Mouse (Mus musculus) gastrocnemius, postnatal 25 days (tissue): ENCODE results near the gene Tln1. TPM values are rescaled to one million over a fixed set of nuclear protein-coding genes. Genes with fewer than 3 reads are reported as not detected.
A peak's percentile ranks its signal among the peaks of the same experiment; 100 is the strongest.
"Not testable (repeated sequence)": the region's sequence is repeated elsewhere in the genome, so short reads cannot be mapped to it uniquely, and the experiment has no call there.

Source experiments
- DNase-seq: peaks from one replicate; pipeline ENCODE4 v3.0.0; 2022
- total RNA-seq, 2 experiments: library from RNA; stranded (reverse); gene quantifications; 1 replicate in 1 of 2; 2 replicates in 1 of 2; pipeline ENCODE4 v1.2.3; 2021

Tln1 gene
- total RNA-seq, 2 experiments from 2014 or later = 56.2 to 79.8 TPM

DNA sequence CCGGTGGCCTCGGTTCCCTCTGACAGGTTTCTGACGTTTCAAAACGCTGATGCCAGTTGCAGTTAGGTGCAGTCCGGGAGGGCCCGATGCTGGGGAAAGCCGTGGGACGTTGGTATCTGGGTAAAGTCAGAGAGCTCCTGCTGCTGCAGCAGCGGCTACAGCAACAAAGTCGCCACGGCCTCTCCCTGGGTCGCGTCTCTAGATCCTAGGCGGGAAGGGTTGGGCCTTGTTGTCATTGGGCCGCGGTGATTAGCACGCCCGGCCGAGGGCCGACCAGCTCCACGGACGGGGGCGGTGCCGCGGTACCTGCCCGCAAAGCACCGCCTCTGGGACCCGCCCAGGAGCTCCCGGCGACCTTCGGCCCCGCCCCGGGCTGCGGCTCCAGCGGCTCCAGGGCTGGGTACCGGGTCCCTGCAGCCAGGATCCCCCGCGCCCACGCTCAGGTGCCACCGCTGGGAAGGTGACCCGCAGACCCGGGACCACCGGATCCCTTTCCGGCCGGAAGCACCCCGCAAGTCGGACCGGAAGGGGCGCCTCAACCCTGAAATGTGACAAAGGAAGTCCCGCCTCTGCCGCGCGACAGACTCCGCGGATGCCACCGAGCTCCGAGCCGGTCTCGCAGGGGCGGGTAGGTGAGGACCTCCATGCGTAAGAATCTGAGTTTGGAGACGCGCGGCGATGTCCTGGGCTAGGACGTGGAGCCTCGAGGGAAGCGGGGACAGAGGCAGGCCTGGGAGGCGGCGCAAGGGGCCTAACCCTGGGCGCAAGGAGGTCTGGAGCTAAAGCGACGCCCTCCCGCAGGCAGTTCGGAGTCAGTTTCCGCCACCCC is 16.1 kb upstream of the Tln1 start, which contains the start of the genes Rgp1 and Gba2:
Gene Rgp1 (plus strand): TSS at position 340 of the 829 bp plus-strand sequence.
Gene Gba2 (minus strand): TSS at position 498 of the 829 bp plus-strand sequence.
- DNase-seq = peak; percentile 88

DNA sequence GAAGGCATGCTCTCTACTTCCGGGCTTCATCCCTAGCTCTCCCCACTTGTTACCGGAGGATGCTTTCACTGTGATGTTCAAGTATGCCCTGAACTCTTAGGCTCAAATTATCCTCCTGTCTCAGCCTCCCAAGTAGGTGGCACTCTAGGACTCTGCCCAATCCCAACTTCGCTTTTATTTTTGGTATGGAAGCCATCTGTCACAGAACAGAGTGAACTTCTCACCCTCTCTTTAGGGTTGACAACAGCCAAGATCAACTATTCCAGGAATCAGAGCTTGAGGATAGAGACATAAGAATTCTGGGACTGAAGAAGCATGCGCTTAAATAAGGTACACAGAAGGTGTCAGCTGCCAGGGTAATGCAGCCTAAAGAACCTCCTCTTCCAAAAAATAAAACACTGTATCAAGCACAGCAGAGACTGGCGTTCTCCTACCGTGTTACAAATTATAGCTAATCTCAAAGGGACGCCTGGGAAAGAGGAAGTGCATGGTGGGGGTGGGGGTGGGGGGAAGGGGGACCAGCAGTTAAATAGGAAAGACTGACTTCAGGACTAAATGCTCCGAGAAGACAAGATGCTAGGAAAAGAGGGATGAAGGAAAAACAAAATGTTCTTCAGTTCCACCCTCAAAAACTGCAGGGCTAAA is 14.9 kb upstream of the Tln1 start:
- DNase-seq = no peak

DNA sequence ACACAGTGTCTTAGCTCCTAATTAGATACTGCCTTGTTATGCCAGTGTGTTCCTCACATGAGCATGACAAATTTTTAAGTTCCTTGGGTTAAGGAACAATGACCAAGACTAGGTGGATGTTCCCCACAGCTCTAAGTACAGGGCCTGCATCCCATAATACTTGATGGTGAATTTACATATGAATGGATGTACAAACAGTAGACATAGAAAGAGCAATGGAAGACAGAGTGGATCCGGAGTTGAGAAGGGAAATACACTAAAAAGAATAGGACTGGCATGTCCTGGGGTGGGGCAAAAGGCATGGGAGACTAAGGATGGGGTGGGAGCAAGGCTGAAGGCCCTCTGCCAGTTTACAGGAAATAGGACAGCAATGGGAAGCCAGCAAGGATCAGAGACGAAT is 12.9 kb upstream of the Tln1 start:
- no peak for DNase-seq

DNA sequence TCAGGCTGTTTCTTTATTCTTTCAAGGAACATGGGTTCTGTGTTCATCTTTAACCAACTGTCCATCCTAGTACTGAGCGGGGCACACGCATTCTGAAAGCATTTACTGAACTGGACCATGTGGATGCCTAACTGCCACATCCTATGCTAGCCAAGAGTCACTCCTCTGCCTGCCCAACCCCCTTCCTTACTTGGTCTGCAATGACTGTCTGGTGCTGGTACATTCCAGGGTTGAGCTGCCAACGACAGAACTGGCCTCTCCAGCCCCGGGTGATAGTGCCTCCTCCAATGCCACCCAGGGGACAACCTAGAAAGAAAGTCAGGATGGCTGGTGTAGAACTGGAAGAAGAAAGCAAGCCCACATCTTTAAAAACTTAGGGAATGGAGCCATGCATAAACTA is 11.1 kb upstream of the Tln1 start:
- no peak for DNase-seq

DNA sequence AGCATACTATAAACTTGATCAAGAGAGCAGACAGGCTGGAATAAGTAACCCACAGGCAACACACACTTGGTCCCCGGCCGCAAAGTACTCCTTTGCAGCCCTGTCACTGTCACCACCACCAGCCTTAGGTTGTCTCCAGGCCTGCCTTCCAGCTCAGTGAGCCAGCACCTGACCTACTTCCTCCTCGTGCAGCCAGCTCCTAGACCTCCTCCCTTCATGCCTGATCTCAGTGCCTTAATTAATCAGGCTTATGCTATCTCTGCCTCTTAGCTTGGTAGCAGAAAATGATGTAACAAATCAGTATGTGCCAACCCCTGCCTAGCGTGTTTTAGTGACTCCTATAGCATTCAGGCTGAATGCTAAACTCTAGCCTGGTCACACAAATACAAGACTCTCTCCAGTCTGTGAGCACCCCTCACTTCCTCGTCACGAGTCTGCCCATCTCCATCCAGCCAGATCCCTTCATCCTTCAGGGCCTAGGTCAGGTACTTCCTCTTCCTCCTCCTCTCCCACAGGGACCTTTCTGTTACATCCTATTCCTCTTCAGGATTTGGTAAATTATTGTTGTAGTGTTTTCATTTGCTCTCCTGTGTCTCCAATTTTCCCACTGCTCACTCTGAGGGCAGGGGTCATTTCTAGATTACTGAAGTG is 9.0 kb upstream of the Tln1 start:
- DNase-seq = no peak

DNA sequence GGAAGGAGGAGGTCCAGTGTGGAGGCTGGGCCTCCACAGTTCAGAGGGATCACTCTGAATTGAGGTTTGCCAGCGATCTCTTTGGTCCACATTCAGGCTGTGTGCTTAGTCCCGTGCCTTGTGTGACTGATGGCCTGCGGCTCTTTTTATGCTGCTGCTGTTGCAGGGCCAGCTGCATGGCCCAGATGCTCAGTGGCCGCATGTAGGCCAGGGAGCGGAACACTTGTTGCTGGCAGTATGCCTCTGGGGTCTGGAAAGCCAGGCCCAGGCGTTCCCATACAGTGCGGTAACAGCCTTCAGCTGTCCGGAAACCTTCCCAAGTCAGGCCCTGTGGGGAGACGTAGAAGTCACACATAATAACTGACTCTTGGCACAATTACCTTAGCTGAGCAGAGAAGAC is 4.6 kb upstream of the Tln1 start:
- DNase-seq = no peak

DNA sequence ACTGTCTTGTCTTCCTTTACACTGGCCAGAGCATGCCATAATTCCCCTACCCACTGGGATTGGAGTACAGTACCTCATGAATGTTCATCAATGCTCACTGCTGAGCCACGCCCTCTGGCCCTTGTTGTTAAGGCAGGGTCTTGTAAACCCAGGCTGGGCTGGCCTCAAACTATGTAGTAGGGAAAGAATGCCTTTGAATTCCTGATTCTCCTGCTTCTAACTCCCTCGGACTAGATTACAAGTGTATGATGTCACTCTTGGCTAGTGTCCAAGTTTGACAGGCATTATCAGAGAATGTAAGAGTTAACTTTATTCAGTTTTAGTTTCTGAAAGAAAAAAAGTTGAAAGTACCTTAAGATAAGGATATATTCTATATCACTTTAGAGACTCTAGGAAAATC is 1.7 kb upstream of the Tln1 start:
- no peak for DNase-seq

DNA sequence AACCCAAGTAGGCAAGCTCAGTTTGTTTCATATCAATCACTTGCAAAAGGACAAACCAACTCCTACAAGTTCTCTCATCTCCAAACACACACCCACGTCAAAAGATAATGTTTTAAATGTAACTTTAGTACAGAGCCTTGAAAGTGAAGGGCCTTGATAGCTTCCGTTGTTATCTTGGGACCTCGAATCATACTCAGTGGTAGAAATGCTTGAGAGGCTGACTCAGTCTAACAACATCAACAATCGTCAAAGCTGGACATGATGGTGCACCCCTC is 1.0 kb upstream of the Tln1 start:
- no peak for DNase-seq

DNA sequence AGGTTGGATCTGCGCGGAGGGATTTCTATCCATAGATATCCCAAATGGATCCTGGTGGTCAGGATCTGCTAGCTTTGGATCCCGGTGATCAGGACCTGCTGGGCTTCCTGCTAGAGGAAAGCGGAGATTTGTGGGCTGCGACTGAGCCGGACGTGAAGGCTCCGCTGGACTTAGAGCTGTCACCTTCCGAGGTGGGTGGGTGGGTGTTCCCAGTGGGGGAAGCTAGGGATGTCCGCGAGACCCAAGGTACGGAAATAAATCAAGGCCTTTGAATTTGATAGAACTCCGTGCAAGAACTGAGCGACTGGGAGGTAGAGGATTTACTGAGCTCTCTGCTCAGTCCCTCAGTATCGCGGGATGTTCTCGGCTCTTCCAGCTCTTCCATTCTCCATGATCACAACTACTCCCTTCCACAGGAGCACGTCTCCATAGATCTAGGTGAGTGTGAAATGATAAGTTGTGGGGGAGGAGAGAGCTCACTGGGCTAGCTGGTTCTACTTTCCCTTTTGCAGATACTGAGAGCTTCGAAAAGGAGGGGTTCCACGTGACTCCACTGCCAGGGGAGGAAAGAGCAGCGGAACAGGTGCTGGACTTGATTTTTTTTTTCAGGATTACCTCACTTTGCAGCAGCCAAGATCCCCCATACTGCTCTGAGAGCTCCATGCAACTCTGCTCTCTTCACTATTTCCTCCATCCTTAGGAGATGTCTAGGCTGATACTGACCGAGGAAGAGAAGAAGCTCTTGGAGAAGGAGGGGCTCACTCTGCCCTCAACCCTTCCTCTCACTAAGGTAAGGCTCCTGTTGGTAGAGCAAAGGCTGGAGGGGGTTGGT is 494 bp upstream of the Tln1 start:
- no peak for DNase-seq

DNA sequence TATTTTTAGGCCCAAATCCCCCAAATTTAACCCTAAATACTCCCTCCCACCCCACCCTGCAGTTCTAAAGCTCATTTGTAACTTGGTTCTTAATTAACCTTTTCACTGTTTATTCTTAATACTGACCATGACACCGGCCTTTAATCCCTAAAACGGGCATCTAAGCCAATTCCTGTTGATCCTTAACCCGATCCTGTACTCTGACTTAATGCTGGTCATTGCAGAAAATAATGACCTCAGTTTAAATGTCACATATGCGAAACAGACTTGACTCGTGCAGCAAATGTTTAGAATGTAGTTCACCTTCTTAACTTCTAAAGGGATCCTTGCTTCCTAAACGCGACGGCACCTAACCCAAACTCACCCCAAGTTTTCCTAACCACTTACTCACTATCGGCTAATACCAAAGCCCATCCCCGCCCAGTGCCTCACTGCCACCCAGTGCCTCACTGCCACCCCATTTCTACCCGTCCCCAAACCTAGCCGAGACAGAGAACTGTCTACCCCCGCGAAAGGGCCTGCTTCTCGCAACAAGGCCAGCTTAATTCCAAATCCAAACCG is 975 bp downstream of the Tln1 start:
- no peak for DNase-seq

DNA sequence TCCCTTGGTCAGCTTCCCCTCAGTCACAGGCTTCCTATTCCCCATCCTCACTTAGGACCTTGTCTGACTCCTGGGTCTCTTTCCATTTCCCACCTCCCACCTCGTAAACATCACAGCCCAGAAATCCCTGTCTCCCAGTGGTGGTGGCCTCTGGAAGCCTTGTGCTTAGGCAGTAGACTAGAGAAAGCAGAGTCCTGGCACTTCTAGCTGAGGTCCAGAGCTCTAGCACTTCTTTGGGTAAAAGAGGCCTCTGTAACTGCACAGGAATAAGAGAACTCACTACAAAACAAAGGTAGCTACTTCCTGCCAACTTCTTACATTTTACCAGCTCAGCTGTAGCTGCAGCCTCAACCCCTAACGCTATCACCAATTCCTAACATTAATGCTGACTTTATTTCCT is 1.5 kb downstream of the Tln1 start:
- no peak for DNase-seq

DNA sequence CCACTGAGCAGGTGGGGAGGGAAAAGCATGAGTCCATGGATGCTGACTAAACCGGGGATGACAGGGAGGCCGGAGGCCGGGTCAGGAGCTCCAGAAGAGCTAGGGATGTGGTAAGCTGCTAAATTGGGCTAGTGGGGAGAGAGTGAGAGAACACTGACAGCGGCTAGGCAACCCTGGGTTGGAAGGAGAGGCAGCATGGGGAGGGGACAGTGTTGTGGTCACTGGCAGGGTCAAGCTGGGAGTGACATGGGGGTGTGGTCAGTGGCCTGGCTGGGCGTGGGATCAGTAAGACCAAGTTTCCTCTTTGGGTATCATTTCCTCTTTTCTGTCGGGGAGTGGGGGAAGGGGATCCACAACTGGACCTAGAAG is 2.3 kb downstream of the Tln1 start:
- peak; percentile 65 for DNase-seq

DNA sequence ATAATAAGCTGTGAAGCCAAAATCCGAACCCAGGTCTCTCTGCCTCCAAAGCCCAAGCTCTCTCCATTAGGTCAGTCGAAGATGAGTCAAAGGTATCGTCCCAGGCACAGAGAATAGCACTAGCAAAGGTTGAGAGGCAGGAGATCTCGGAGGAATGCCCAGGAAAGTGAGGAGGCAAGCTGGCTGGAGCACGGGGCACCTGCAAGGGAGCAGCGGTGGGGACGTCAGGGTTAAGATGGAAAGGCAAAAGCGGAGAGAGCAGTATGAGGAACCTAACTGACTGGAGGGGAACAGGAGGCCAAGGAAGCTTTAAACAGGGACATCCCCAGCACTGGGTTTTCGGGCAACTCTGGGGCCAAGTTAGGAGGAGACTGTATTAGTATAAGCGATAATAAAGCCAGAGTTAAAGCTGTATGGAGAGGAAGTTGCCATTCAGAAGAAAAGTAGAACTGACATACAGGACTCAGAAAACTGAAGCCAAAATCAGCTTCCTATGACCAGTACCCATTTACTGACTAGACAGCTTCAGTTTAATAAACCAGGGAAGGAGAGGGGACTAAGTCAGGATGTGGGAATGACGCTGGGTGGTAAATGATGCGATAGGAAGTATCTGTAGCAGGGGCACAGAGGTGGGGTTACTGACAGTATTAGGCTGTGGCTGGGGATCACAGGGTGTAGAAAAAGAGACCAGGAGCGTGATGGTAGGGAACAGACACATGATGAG is 2.8 kb downstream of the Tln1 start:
- no peak for DNase-seq

DNA sequence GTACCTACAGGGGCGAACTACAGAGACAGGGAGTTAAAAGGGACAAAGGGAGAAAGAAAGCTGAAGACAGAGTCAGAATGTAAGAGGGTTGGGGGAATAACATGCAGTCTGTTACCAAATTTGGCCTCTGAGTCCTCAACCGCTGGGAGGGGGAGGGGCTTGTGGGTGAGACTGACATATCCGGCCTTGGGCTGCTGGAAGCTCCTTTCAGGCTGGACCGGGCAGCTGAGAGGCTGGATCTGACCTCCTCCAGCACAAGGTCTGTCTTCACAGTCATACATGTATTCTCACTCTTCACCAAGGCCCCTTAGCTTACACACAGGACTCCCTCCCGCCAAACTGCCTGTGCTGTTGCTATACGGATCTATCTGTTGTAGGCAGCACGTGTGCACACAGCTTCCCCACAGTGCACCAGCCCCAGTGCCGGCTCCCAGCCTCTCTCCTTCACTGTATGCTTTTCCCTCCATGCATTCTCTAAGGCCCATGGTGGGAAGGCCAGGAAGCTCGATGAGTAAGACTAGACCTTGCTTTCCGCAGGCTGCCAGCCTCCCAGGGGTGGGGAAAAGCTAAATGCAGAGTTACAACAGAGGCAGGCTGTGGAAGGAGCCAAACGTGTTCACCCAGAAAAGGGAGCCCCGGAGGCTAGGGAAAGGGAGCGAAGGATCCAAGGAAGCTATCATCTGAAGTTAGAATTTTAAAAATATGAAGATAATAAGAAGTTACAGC is 3.7 kb downstream of the Tln1 start:
- peak; percentile 56 for DNase-seq

DNA sequence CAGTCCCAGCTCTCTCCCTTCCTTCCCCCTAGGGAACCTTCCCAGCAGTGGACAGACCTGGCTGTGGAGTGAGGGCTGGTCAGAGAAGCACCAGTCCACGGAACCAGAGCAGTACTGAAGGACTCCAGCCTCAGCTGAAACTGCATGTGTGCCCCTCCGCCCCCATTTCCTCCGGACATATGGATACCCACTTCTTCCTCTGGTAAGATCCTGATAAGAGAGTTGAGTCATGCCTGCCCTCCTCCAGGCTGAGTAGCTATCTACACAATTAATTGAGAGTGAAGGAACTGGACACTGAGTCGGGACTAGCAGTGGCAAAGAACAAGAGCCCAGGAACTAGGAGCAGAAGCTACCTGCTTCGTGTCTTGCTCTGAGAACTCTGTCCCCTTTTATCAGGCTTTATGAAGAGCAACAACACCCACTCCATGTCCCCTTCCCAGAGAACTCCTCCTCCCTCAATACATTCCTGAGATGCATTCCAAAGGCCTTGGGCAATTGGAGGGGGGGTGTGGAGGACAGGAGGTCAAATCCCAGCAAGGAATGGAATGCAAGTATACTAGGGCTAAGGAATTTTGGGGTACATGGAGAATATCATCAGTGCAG is 4.4 kb downstream of the Tln1 start:
- DNase-seq = no peak

DNA sequence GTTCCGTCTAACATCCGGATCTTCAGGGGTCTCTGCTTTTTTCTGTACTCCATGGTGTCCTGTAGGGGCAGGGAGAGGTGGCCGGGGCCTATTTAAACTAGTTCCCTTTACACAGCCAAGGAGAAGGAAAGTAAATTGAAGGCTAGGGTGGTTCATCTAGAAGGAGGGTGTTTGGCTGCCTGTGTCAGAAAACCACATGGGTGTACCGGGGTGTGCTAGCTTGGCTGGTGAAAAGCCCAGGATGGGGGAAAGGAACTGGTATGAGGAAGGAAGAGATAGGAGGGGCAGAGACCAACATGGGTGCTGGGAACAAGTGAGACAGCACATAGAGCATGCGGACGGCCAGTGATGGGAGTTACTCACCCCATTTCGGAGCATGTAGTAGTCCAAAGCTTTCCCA is 6.6 kb downstream of the Tln1 start:
- DNase-seq = no peak

DNA sequence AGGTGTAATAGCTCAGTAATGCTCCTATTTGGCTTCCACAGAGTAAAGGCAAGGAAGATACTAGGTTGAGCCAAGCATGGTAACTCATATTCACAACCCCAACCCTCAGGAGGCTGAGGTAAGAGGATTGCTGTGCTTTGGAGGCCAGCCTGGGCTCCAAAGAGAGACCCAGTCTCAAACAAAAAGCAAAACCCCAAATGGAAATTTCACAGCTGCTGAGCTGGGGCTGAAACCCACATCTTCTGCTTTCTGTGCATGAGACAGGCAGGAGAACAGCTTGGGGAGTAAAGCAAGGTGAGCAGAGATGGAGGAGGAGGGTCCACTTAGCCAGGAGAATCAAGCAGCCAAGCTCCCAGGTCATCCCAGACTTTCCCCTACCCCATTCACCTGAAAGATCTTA is 8.6 kb downstream of the Tln1 start:
- no peak for DNase-seq

DNA sequence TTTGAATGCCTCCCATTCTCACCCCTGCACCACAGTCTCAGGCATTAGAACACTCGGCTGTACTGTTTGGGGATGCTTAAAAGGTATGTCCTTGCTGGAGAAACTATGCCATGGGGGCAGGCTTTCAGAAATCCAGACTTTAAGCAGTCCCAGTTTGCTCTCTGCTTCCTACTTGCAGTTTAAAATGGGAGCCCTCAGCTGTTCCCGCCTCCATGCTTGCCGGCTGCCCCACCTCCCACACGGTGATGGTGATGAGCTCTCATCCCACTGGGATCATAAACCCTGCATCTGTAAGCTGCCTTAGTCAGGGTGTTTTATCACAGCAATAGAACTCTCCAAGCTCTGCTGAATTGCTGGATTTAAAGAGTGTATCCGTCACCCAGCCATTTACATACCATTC is 10.1 kb downstream of the Tln1 start:
- DNase-seq = no peak

DNA sequence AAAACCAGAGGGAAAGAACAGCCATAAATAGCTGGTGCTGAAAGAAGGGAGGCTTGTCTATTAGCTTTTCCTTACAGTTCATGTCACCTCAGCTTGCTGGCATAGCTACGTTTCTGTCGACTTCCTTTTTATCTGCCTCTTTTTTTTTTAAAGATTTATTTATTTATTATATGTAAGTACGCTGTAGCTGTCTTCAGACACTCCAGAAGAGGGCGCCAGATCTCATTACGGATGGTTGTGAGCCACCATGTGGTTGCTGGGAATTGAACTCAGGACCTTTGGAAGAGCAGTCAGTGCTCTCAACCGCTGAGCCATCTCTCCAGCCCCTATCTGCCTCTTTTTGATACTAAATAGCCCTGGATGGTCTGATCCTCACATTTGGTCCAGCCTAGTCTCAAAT is 10.6 kb downstream of the Tln1 start:
- DNase-seq = not testable (repeated sequence)

DNA sequence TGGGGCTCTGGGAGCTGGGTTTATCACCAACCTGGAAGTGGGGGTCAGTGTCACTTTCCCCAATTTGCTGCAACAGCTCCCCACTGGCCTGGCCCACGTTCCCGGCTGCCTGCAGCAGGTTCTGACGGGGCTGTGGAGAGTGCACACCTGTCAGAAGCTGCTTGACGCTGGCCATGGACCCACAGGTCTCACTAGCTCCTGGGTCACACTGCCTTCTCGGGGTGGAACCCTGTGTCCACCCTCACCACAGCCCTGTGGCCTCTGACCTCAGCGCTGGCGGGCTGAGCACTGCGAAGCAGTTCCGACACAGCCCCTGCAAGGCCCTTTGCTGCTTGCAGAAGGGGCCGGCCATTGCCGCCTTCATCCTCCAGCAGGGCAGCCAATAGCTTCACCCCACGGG is 13.4 kb downstream of the Tln1 start:
- DNase-seq = no peak

DNA sequence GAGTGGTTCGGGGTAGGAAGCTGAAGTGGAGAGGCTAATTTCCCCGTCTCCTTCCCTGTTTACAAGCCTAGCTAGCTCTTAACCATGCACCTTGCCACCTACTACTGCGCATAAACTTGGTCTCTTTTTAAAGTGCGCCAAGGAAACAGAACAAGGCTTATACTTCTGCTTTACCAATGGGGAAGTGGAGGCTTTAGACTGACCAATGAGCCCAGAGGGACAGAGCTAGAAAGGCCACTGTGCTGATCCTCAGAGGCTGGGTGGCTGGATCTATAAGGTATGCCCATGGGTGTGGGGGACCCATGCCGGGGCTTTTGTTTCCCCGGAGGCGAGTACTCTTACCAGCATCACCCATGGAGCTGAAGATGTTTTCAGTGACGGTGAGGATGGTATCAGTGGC is 15.3 kb downstream of the Tln1 start:
- no peak for DNase-seq
